Mouse (Mus musculus) midbrain, postnatal 0 days (tissue): ENCODE results near the gene Fuca1. TPM values are rescaled to one million over a fixed set of nuclear protein-coding genes. Genes with fewer than 3 reads are reported as not detected.

ENCODE experiments used
- ATAC-seq: fragments of 200-750 bp; cut with Nextera tagmentation; 2 replicates; pipeline ENCODE4 v1.8.0; 2017; ENCODE audit warnings: moderate number of reproducible peaks, mild to moderate bottlenecking, moderate TSS enrichment, moderate library complexity; ENCODE audit not compliant: low FRiP score
- DNase-seq: peaks from one replicate; pipeline ENCODE4 v3.0.0-alpha.2; 2015; ENCODE audit warnings: low spot score
- H3K27ac ChIP-seq: fragments of 300-500 bp; sonication (generic); 2 replicates; pipeline ENCODE4 v1.5.1; 2014; ENCODE audit warnings: low read depth, mild to moderate bottlenecking, low read length, mixed read lengths
- H3K27me3 ChIP-seq: fragments of 300-500 bp; sonication (generic); 2 replicates; pipeline ENCODE4 v1.6.1; 2014; ENCODE audit warnings: low read length, control low read depth, mixed read lengths; ENCODE audit not compliant: insufficient read depth
- H3K36me3 ChIP-seq: fragments of 300-500 bp; sonication (generic); 2 replicates; pipeline ENCODE4 v1.6.1; 2014; ENCODE audit warnings: low read length, control low read depth, mixed read lengths; ENCODE audit not compliant: insufficient read depth
- H3K4me1 ChIP-seq: fragments of 300-500 bp; sonication (generic); 2 replicates; pipeline ENCODE4 v1.6.1; 2014; ENCODE audit warnings: mild to moderate bottlenecking, control low read depth, antibody characterized with exemption, low read length, mixed read lengths; ENCODE audit not compliant: insufficient read depth
- H3K4me2 ChIP-seq: fragments of 300-500 bp; sonication (generic); 2 replicates; pipeline ENCODE4 v1.6.1; 2014; ENCODE audit warnings: low read depth, mild to moderate bottlenecking, low read length, mixed read lengths; ENCODE audit not compliant: poor library complexity, severe bottlenecking
- H3K4me3 ChIP-seq: fragments of 300-500 bp; sonication (generic); 2 replicates; pipeline ENCODE4 v1.5.1; 2014; ENCODE audit warnings: low read depth, mild to moderate bottlenecking, low read length, moderate library complexity
- H3K9ac ChIP-seq: fragments of 300-500 bp; sonication (generic); replicated peaks from 2 replicates; pipeline ENCODE4 v1.6.1; 2014; ENCODE audit warnings: mild to moderate bottlenecking, low read length, moderate library complexity, mixed read lengths; ENCODE audit not compliant: poor library complexity, severe bottlenecking
- H3K9me3 ChIP-seq: fragments of 300-500 bp; sonication (generic); 2 replicates; pipeline ENCODE4 v1.6.1; 2016; ENCODE audit warnings: low read length, control low read depth
- CTCF ChIP-seq: IDR thresholded peaks from 2 replicates; pipeline ENCODE4 v1.5.1; 2016; ENCODE audit warnings: antibody characterized with exemption, mild to moderate bottlenecking
- WGBS: fragments of 180-500 bp; shearing (Covaris S2); extraction: QIAGEN DNeasy Blood & Tissue Kit; methylation state at CpG from one replicate; pipeline ENCODE4 v1.1.7; 2014; 5-methylcytosine and 5-hydroxymethylcytosine counted together
- polyA plus RNA-seq: library from polyadenylated mRNA; unstranded; fragments of >200 nt; fragmentation: Nextera tagmentation; extraction: Ambion mirVana; gene quantifications from 2 replicates; pipeline ENCODE4 v1.2.1, GENCODE M21; 2015
- total RNA-seq: library from RNA; depleted of rRNA; stranded (reverse); fragments of >200 nt; gene quantifications from 2 replicates; pipeline ENCODE4 v1.2.3, GENCODE M21; 2014

Fuca1 gene
- total and polyA plus RNA-seq, 2 experiments from 2014 or later = 37.8 to 92.7 TPM

DNA sequence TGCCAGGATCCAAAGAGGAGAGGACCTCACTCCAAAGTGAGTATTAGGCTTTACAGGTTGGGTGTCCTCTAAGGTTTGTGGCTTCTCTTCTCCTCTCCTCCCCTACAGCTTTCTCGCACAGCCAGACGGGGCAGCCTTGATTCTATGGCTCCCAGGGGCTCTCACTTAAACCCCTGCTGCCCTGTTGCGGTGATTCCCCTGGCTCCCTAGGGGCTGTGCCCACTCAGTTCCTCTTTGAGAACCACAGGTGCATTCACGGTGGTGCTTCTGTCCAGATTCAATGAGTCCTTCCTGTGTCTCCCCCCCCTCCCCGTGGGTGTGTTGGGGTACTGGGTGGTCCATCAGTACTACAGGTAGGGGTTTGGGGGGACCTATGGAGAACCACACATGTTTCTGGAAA, 20.5 kb upstream of the Fuca1 start:
- H3K9me3 ChIP-seq = no peaks in the 10 kb centered on the region
- DNase-seq (no peak), ATAC-seq (no peak)
- no peaks in the 10 kb centered on the region for H3K4me1 ChIP-seq
- H3K36me3 ChIP-seq = no peaks in the 10 kb centered on the region
- WGBS = 82% methylated on average over 5 of the region's 5 CpGs
- H3K9ac ChIP-seq = no peak overlapping the region
- H3K27me3 ChIP-seq = no peaks in the 10 kb centered on the region
- H3K4me3 ChIP-seq = no peak overlapping the region
- H3K4me2 ChIP-seq = no peak overlapping the region
- no peak for TF ChIP-seq CTCF
- no peak overlapping the region for H3K27ac ChIP-seq

DNA sequence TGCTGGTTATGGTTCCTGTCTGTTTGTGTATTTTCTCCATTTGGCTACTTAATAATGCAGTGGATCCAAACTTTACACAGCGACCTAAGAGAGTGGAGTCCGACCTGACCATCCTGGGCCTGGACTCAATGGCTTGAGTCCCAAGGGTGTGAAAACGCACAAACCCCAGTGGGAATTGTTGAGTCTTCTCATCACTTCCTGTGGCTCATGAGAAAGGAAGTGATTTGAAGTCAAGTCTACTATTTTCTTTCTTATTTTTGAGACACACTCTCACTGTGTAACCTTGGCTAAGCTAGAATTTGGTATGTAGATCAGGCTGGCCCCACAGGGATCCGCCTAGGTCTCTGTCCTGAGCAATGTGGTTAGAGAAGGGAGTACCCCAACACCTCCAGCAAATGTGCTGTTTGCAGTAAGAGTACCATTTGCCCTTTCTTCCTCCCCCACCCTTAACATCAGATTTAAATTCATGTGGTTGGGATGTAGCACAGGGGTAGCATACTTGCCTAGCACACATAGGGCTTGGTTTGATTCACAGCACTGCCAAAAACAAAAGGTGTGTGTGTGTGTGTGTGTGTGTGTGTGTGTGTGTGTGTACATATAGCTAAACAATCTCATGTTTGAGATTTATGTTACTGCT, 17.8 kb upstream of the Fuca1 start:
- no peak for TF ChIP-seq CTCF
- Histone ChIP-seq H3K36me3 (no peaks in the 10 kb centered on the region), H3K4me2 (no peak overlapping the region), H3K9me3 (no peaks in the 10 kb centered on the region), H3K4me3 (no peak overlapping the region), H3K27ac (no peak overlapping the region), H3K4me1 (no peaks in the 10 kb centered on the region), H3K9ac (no peak overlapping the region), H3K27me3 (no peaks in the 10 kb centered on the region)
- 89% methylated on average over 4 of the region's 4 CpGs for WGBS
- DNase-seq (no peak), ATAC-seq (no peak)

DNA sequence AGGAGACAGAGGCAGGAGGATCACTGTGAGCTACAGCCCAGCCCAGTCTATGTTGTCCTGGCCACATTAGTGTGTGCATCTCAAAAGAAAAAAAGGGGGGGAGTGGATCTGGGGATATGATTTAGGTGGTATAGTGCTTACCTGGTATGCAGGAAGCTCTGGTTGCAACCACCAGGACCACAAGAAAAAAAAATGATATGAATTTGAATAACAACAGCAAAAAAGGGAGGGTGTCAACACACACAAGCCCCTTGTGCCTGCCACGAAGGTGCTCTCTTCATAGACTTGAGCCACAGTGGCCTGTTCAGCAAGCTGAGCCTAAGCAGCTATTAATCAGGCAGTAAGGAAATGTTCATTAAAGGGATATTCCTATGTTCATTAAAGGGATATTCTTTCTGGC, 15.7 kb upstream of the Fuca1 start:
- 46% methylated on average over 1 of the region's 1 CpGs for WGBS
- Histone ChIP-seq H3K9ac (no peak overlapping the region), H3K4me2 (no peak overlapping the region), H3K4me1 (no peaks in the 10 kb centered on the region), H3K36me3 (no peaks in the 10 kb centered on the region), H3K27ac (no peak overlapping the region), H3K4me3 (no peak overlapping the region), H3K27me3 (no peaks in the 10 kb centered on the region), H3K9me3 (no peaks in the 10 kb centered on the region)
- DNase-seq = no peak
- no peak for TF ChIP-seq CTCF
- no peak for ATAC-seq

DNA sequence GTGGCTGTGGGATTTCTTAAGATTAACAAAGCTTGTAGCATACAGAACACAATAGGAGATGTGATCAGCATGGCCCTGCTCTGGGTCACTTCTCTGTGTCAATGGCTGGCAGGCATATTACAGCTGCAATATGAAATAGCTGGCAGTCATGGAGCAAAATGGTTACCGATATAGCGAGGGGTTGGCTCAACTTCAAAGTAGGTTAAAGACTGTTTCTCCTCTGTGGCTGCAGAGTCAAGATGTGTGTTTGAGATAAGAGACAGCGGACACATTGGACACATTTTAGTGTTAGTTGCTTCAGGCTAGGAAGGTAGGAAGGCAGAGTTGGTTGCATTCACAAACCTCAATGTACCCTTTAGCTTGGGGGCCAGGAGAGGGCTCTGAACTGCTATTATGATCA, 13.9 kb upstream of the Fuca1 start:
- 91% methylated on average over 3 of the region's 3 CpGs for WGBS
- DNase-seq = no peak
- H3K9me3 ChIP-seq = no peaks in the 10 kb centered on the region
- H3K4me3 ChIP-seq = no peak overlapping the region
- H3K36me3 ChIP-seq = no peaks in the 10 kb centered on the region
- no peak for ATAC-seq
- no peaks in the 10 kb centered on the region for H3K27me3 ChIP-seq
- no peak overlapping the region for H3K4me2 ChIP-seq
- no peak for TF ChIP-seq CTCF
- H3K4me1 ChIP-seq = no peaks in the 10 kb centered on the region
- no peak overlapping the region for H3K9ac ChIP-seq
- no peak overlapping the region for H3K27ac ChIP-seq

DNA sequence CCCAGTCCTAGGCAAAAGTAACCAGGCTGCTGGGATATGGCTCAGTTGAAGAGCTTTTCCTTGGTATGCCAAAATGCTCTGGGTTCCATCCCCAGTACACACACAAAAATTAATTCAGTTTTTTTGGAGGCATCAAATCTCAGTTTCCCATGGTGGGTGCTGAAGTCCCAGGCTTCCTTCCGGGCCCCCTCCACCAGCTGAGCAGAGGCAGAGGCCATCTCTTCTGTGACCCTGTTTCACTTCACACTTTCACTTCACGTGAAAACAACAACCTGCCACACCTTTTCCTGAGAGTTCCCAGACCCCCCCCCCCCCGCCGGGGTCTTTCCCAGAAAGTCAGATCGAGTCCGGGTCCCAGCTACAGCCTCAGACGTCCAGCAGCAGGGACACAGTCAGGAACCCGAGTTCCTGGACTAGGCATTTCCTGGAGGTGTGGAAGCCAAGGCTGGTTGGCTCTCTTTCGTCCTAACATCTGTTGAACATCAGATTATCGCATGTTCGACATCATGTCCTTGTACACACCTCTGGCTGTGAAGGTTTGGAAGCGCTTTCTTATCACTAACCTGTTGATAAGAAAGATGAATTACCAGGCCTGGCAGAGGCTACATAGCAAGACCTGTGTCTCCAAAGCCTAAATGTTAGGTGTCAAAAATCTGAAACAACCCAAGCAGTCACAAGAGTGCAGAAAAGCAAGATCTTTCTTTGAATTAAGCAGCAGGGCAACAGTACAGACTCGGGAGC, 11.0 kb upstream of the Fuca1 start:
- H3K27ac ChIP-seq = no peak overlapping the region
- no peak for TF ChIP-seq CTCF
- no peaks in the 10 kb centered on the region for H3K27me3 ChIP-seq
- no peak for DNase-seq
- no peak for ATAC-seq
- no peaks in the 10 kb centered on the region for H3K4me1 ChIP-seq
- H3K9ac ChIP-seq = no peak overlapping the region
- H3K4me2 ChIP-seq = no peak overlapping the region
- no peaks in the 10 kb centered on the region for H3K9me3 ChIP-seq
- no peaks in the 10 kb centered on the region for H3K36me3 ChIP-seq
- no peak overlapping the region for H3K4me3 ChIP-seq
- WGBS = 80% methylated on average over 13 of the region's 13 CpGs

DNA sequence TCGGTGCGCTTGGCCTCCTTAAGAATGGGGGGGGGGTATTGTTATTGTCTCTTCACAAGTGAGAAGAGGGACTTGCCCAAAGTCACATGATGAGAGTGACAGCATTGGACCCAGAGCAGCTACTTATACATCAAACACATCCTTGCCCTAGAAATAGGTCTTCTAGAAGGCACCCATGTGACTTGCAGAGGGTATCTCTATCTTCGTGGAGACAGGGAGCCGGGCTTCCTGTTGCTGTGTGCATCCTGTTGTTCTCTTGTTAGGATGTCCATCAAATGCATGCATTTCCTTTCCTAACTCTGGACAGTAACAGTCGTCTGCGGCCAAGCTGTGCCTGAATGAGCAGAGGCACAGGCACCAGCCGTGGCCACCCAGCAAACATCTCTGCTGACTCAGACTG, 9.0 kb upstream of the Fuca1 start:
- Histone ChIP-seq H3K4me2 (no peak overlapping the region), H3K4me3 (no peak overlapping the region), H3K9me3 (no peaks in the 10 kb centered on the region), H3K4me1 (no peaks in the 10 kb centered on the region), H3K9ac (no peak overlapping the region), H3K27ac (no peak overlapping the region), H3K27me3 (no peaks in the 10 kb centered on the region), H3K36me3 (no peaks in the 10 kb centered on the region)
- ATAC-seq = no peak
- WGBS = 72% methylated on average over 7 of the region's 7 CpGs
- no peak for DNase-seq
- no peak for TF ChIP-seq CTCF
